Mouse (Mus musculus) spleen, adult 2 months (tissue): ENCODE results near the gene Rab23. TPM values are rescaled to one million over a fixed set of nuclear protein-coding genes. Genes with fewer than 3 reads are reported as not detected.

ENCODE experiments used
- DNase-seq, 2 experiments: peaks; one replicate each; pipeline versions ENCODE4 v3.0.0 to v3.0.0-alpha.2; 2012 to 2021; ENCODE audit warnings: low spot score in 2 of 2, low read depth in 1 of 2
- H3K27ac ChIP-seq: fragments of 200-500 bp; 2 replicates; pipeline ENCODE4 v1.5.1; 2012; ENCODE audit warnings: low read length, inconsistent platforms; ENCODE audit not compliant: insufficient read depth
- H3K27me3 ChIP-seq: fragments of 200-500 bp; 2 replicates; pipeline ENCODE4 v1.6.1; 2012; ENCODE audit warnings: mild to moderate bottlenecking, moderate library complexity, low read length, inconsistent platforms; ENCODE audit not compliant: control insufficient read depth, insufficient read depth
- H3K36me3 ChIP-seq: fragments of 200-500 bp; 2 replicates; pipeline ENCODE4 v1.6.1; 2012; ENCODE audit warnings: mild to moderate bottlenecking, low read length, inconsistent platforms; ENCODE audit not compliant: control insufficient read depth, insufficient read depth
- H3K4me1 ChIP-seq: fragments of 200-500 bp; 2 replicates; pipeline ENCODE4 v1.6.1; 2011; ENCODE audit warnings: inconsistent platforms; ENCODE audit not compliant: control insufficient read depth, insufficient read depth, insufficient read length
- H3K4me3 ChIP-seq: fragments of 200-500 bp; 2 replicates; pipeline ENCODE4 v1.5.1; 2011; ENCODE audit warnings: mild to moderate bottlenecking, inconsistent platforms; ENCODE audit not compliant: insufficient read depth, insufficient read length; ENCODE audit errors: extremely low read depth
- CTCF ChIP-seq: fragments of 200-500 bp; IDR thresholded peaks from 2 replicates; pipeline ENCODE4 v1.5.1; 2011; ENCODE audit warnings: mild to moderate bottlenecking, inconsistent platforms; ENCODE audit not compliant: insufficient read depth, insufficient read length, insufficient replicate concordance; ENCODE audit errors: extremely low read depth
- POLR2A ChIP-seq: fragments of 200-500 bp; IDR thresholded peaks from 2 replicates; pipeline ENCODE4 v1.6.1; 2011; ENCODE audit warnings: low read depth, low read length, inconsistent platforms
- WGBS: fragments of 180-500 bp; shearing (Covaris S2); methylation state at CpG from one replicate; pipeline ENCODE4 v1.1.7; 2018; 5-methylcytosine and 5-hydroxymethylcytosine counted together
- polyA plus RNA-seq: library from polyadenylated mRNA; depleted of rRNA; stranded (reverse); fragments of >200 nt; gene quantifications from 2 replicates; pipeline ENCODE4 v1.2.3, GENCODE M21; 2012

Rab23 gene
- polyA plus RNA-seq, 1 experiment = 2.1 TPM

DNA sequence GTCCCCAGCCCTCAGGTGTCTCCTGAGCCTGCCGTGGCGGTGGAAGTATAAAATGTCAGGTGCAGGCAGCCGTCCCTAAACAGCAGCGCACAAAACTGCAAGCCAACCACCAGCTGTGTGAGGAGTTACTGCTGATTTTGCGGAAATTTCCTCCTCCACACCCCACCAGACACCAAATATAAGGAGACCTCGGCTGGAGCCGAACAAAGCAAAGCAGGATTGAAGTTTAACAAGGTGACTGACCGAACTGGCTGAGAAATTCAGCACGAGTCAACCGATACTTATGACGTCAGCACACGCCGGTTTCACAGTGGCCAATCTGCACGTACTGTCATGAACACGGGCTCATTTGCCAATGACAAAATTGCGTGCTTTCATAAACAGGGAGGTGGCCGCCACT, 34.4 kb downstream of the Rab23 start:
- Histone ChIP-seq H3K36me3 (no peaks in the 10 kb centered on the region), H3K4me1 (peaks cover 6% of the 10 kb centered on the region), H3K4me3 (no peak overlapping the region), H3K27me3 (no peaks in the 10 kb centered on the region), H3K27ac (no peak overlapping the region)
- DNase-seq = no peak
- 93% methylated on average over 17 of the region's 17 CpGs for WGBS
- TF ChIP-seq POLR2A (no peak), CTCF (no peak)

DNA sequence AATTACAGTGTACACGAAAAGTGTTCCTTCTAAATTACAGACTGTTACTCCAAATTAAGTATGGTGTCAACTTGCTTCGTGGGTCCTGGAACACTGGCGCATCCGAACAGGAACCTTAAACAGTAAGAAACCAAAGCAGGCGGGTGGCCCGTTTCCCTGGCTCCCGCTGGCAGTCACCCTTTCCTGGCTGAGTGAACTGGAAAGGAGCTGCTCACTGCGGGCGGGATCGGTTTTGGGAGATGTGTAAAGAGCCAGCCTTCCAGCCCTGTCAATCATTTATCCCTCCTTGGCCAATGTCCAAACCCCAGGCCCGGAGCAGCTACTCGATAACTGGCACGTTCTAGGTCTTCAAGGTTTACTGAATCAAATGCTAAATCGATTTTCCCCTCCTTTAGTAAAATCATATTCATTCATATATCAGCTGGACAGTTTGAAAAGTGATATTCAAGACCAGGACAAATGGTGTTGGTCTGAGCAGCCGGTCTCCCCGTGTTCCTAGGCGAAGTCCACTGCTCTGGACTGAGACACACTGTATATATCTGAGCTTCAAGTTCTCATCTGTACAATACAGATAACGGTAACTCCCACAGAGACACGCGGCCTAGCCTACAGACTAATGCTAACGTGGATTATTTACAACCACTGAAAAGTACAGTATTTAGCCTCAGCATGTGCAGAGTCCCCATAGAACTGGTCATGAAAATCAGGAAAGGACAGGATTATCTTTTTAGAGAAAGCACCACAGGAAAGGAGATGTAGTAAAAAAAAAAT, 35.5 kb downstream of the Rab23 start:
- Histone ChIP-seq H3K4me3 (no peak overlapping the region), H3K36me3 (no peaks in the 10 kb centered on the region), H3K4me1 (peaks cover 6% of the 10 kb centered on the region), H3K27ac (no peak overlapping the region), H3K27me3 (no peaks in the 10 kb centered on the region)
- TF ChIP-seq CTCF (no peak), POLR2A (no peak)
- no peak for DNase-seq
- 89% methylated on average over 21 of the region's 21 CpGs for WGBS

GRCm38 (mm10) chr1:33755799-33756198, 36.1 kb downstream of the Rab23 start:
- Histone ChIP-seq H3K27me3 (no peaks in the 10 kb centered on the region), H3K4me3 (no peak overlapping the region), H3K4me1 (peaks cover 6% of the 10 kb centered on the region), H3K36me3 (no peaks in the 10 kb centered on the region), H3K27ac (no peak overlapping the region)
- 78% methylated on average over 7 of the region's 7 CpGs for WGBS
- no peak for DNase-seq
- TF ChIP-seq CTCF = no peak
- no peak for TF ChIP-seq POLR2A

DNA sequence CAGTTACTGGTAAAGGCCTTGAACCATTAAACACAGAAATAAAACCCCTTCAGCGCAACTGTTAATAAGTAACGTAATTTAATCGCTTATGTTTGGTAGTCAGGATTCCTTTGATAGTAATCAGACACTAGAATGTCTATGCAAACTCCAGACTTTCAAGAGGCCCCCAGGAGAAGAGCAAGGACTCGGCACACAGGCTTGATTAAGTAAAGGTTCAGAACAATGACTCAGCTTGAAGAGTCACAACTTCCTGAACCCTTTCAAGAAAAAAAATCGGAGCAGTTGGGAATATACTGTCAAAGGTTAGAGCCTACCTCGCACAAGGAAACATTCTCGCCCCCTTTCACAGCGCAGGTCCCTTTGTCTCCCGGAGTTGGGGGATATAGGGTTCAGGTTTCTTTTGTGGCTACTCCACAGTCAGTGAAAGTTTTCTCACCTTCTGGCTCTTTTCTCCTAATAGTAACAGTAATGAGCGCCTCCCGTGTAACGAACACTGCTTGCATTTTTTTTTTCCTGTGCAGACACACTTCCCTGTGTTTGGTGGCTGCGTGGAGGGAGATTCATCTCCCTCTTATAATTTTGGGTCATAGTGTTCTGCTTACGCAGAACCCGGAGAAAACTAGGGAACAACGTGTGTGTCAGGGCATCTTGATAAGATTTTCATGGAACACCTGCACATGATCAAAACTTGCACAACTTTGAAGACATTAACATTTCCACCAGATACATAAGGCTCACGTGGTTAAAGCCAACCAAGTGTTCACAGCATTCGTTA, 36.8 kb downstream of the Rab23 start:
- 38% methylated on average over 18 of the region's 18 CpGs for WGBS
- H3K4me1 ChIP-seq = peaks cover 6% of the 10 kb centered on the region
- H3K27me3 ChIP-seq = no peaks in the 10 kb centered on the region
- no peaks in the 10 kb centered on the region for H3K36me3 ChIP-seq
- no peak overlapping the region for H3K27ac ChIP-seq
- no peak for DNase-seq
- peak overlapping the region; percentile 85 for H3K4me3 ChIP-seq
- no peak for TF ChIP-seq POLR2A
- TF ChIP-seq CTCF = no peak

GRCm38 (mm10) chr1:33757033-33757413, 37.3 kb downstream of the Rab23 start:
- WGBS = 3% methylated on average over 14 of the region's 14 CpGs

DNA sequence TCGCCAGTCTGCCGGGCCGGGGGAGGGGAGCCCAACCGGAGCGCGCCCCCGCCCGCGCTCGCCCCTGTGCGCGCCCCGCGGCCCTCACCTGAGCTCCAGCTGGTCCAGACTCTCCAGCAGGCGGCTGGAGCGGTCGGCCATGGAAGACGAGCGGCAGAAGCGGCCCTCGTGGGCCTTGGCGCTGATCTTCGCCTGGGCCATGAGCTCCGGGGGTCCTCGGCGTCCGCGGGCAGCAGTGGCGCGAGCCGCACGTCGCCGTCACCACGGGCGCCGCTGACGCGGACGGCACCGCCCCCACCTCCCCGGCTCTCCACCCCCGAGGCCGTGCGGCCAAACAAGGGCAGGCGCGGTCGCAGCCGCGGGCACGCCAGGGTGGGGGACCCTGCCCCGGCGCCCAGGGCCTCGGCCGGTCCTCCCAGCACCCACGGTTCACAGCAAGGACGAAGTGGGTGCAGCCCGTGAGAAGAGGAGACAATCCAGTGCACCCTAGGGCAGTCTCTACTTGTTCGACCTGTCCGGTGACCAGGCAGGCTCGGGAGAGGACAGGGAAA, 37.9 kb downstream of the Rab23 start, which contains the start of gene Bag2:
Gene Bag2, minus strand, starts transcription at position 305 of the 551 bp plus-strand sequence.
- TF ChIP-seq POLR2A (no peak), CTCF (no peak)
- Histone ChIP-seq H3K27me3 (no peaks in the 10 kb centered on the region), H3K36me3 (no peaks in the 10 kb centered on the region), H3K4me3 (peak within 1 kb of the TSS; percentile 85), H3K27ac (no peak within 1 kb of the TSS), H3K4me1 (peaks cover 6% of the 10 kb centered on the region)
- WGBS = under 1% methylated on average over 61 of the region's 61 CpGs
- peak in 1 of 2 experiments; percentile 34 for DNase-seq

More at GRCm38 (mm10) chr1:33757033-33757413, 37.3 kb downstream of the Rab23 start:
- Histone ChIP-seq H3K27me3 (no peaks in the 10 kb centered on the region), H3K27ac (no peak overlapping the region), H3K36me3 (no peaks in the 10 kb centered on the region), H3K4me1 (peaks cover 6% of the 10 kb centered on the region), H3K4me3 (peak overlapping the region; percentile 85)
- DNase-seq = no peak
- no peak for TF ChIP-seq CTCF
- no peak for TF ChIP-seq POLR2A
